Mouse (Mus musculus): ENCODE results near the gene Casp9.

The Casp9 gene

DNA sequence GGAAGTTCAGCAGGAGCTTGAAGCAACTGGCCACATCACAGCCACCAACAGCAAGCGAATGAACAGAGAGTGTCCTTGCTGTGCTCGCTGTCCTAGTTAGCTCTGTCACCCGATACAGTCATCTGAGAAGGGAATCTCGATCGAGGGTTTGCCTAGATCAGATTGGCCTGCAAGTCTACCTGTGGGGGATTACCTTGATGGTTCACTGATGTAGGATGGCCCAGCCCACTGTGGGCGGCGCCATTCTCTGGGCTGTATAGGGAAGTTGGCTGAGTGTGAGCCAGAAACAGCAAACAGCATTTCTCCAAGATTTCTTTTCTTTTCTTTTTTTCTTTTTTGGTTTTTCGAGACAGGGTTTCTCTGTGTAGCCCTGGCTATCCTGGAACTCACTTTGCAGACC lies 71.1 kb downstream of the Casp9 start:
- no peak for DNase-seq (ENCODE audit: extremely low spot score)

DNA sequence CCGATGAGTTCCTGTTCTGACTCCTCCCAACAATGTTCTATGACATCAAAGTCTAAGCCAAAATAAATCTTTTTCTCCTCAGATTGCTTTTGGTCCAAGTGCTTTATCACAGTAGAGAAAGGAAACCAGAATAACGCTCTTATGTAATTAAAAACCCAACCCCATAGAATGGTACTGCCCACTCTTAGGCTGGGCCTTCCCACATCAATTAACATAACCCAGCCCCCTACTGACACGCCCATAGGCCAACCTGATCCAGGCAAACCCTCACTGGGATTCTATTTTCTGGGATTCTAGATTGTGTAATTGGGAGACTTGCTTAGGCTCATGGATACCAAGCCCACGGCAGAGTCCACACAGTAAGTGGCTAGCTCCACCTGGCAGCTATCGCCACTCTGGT lies 71.6 kb downstream of the Casp9 start:
- DNase-seq (ENCODE audit: extremely low spot score), result no peak

Measured in embryo, embryonic 9.5 days (tissue).